Mouse (Mus musculus): ENCODE data around the gene Gm45140. TPM values are rescaled to one million over a fixed set of nuclear protein-coding genes. Genes with fewer than 3 reads are reported as not detected.
A peak's percentile ranks its signal among the peaks of the same experiment; 100 is the strongest.

The Gm45140 gene
- polyA plus RNA-seq, 1 experiment from 2014 or later: 3.3 TPM

- WGBS: 79% methylated on average over 6 of the region's 6 CpGs
These were observed 30.6 kb upstream of the Gm45140 start for GRCm38 (mm10) chr6:87866211-87866610.

GRCm38 (mm10) chr6:87857071-87857470 lies 21.5 kb upstream of the Gm45140 start:
- H3K9ac ChIP-seq: no peak overlapping the region
- no peak for DNase-seq
- H3K27ac ChIP-seq (ENCODE audit: low read depth): no peak overlapping the region
- H3K4me2 ChIP-seq: no peak overlapping the region
- H3K36me3 ChIP-seq (ENCODE audit: insufficient read depth): no peaks in the 10 kb centered on the region
- 44% methylated on average over 1 of the region's 1 CpGs for WGBS
- H3K9me3 ChIP-seq (ENCODE audit: low read depth, low read length): no peaks in the 10 kb centered on the region
- H3K4me1 ChIP-seq (ENCODE audit: insufficient read depth): no peaks in the 10 kb centered on the region
- no peaks in the 10 kb centered on the region for H3K27me3 ChIP-seq (ENCODE audit: insufficient read depth, low read length)
- no peak for TF ChIP-seq CTCF (IDR thresholded peaks at IDR 0.05; ENCODE audit: low read depth)
- ATAC-seq (ENCODE audit: insufficient read depth): no peak
- no peak overlapping the region for H3K4me3 ChIP-seq (ENCODE audit: low read depth, low read length)

More at GRCm38 (mm10) chr6:87866211-87866610, 30.6 kb upstream of the Gm45140 start:
- Histone ChIP-seq H3K9ac (no peak overlapping the region), H3K36me3 (ENCODE audit: insufficient read depth) (no peaks in the 10 kb centered on the region), H3K4me3 (ENCODE audit: low read depth, low read length) (no peak overlapping the region), H3K27ac (ENCODE audit: low read depth) (no peak overlapping the region), H3K4me1 (ENCODE audit: insufficient read depth) (no peaks in the 10 kb centered on the region), H3K4me2 (no peak overlapping the region), H3K27me3 (ENCODE audit: insufficient read depth, low read length) (no peaks in the 10 kb centered on the region), H3K9me3 (ENCODE audit: low read depth, low read length) (no peaks in the 10 kb centered on the region)
- DNase-seq (no peak), ATAC-seq (ENCODE audit: insufficient read depth) (no peak)
- TF ChIP-seq CTCF (IDR thresholded peaks at IDR 0.05; ENCODE audit: low read depth): no peak

- DNase-seq: no peak
- Histone ChIP-seq H3K4me2 (no peak overlapping the region), H3K27ac (ENCODE audit: low read depth) (no peak overlapping the region), H3K27me3 (ENCODE audit: insufficient read depth, low read length) (no peaks in the 10 kb centered on the region), H3K9me3 (ENCODE audit: low read depth, low read length) (no peaks in the 10 kb centered on the region), H3K36me3 (ENCODE audit: insufficient read depth) (peaks cover 5% of the 10 kb centered on the region; the same call in 1 of the 2 replicates), H3K4me3 (ENCODE audit: low read depth, low read length) (no peak overlapping the region), H3K4me1 (ENCODE audit: insufficient read depth) (0 out of 2 replicates have a peak, but pooled peaks cover 4% of the 10 kb centered on the region), H3K9ac (no peak overlapping the region)
- TF ChIP-seq CTCF (IDR thresholded peaks at IDR 0.05; ENCODE audit: low read depth): no peak
- ATAC-seq (ENCODE audit: insufficient read depth): no peak
- WGBS: 78% methylated on average over 4 of the region's 4 CpGs
These were observed 17.9 kb upstream of the Gm45140 start for GRCm38 (mm10) chr6:87853446-87853845.

GRCm38 (mm10) chr6:87851871-87852270 lies 16.3 kb upstream of the Gm45140 start:
- no peak for TF ChIP-seq CTCF (IDR thresholded peaks at IDR 0.05; ENCODE audit: low read depth)
- H3K4me2 ChIP-seq: peak overlapping the region; percentile 87; the same call in 1 of the 2 replicates

GRCm38 (mm10) chr6:87850900-87851614 lies 15.5 kb upstream of the Gm45140 start, which contains the start of gene Cnbp:
Cnbp (minus strand) TSS chr6:87851106.
- H3K27me3 ChIP-seq (ENCODE audit: insufficient read depth, low read length): no peaks in the 10 kb centered on the region
- peak within 1 kb of the TSS; percentile 100 for H3K9ac ChIP-seq
- ATAC-seq (ENCODE audit: insufficient read depth): peak; percentile 99
- WGBS: 1% methylated on average over 55 of the region's 55 CpGs
- H3K9me3 ChIP-seq (ENCODE audit: low read depth, low read length): no peaks in the 10 kb centered on the region
- no peak for TF ChIP-seq CTCF (IDR thresholded peaks at IDR 0.05; ENCODE audit: low read depth)
- peak within 1 kb of the TSS; percentile 87 for H3K4me2 ChIP-seq
- peak within 1 kb of the TSS; percentile 94 for H3K27ac ChIP-seq (ENCODE audit: low read depth)
- peaks cover 18% of the 10 kb centered on the region for H3K36me3 ChIP-seq (ENCODE audit: insufficient read depth)
- H3K4me3 ChIP-seq (ENCODE audit: low read depth, low read length): peak within 1 kb of the TSS; percentile 100
- DNase-seq: peak; percentile 99
- H3K4me1 ChIP-seq (ENCODE audit: insufficient read depth): 0 out of 2 replicates have a peak, but pooled peaks cover 4% of the 10 kb centered on the region

More at GRCm38 (mm10) chr6:87851871-87852270, 16.3 kb upstream of the Gm45140 start:
- Histone ChIP-seq H3K9ac (no peak overlapping the region), H3K4me1 (ENCODE audit: insufficient read depth) (0 out of 2 replicates have a peak, but pooled peaks cover 4% of the 10 kb centered on the region), H3K36me3 (ENCODE audit: insufficient read depth) (peaks cover 13% of the 10 kb centered on the region), H3K27ac (ENCODE audit: low read depth) (no peak overlapping the region), H3K4me3 (ENCODE audit: low read depth, low read length) (no peak overlapping the region), H3K9me3 (ENCODE audit: low read depth, low read length) (no peaks in the 10 kb centered on the region), H3K27me3 (ENCODE audit: insufficient read depth, low read length) (no peaks in the 10 kb centered on the region)
- ATAC-seq (ENCODE audit: insufficient read depth) (no peak), DNase-seq (no peak)
- WGBS: 74% methylated on average over 6 of the region's 6 CpGs

- under 1% methylated on average over 73 of the region's 73 CpGs for WGBS
- Histone ChIP-seq H3K36me3 (ENCODE audit: insufficient read depth) (peaks cover 26% of the 10 kb centered on the region), H3K9me3 (ENCODE audit: low read depth, low read length) (no peaks in the 10 kb centered on the region), H3K4me2 (peak overlapping the region; percentile 87), H3K4me3 (ENCODE audit: low read depth, low read length) (peak overlapping the region; percentile 100), H3K4me1 (ENCODE audit: insufficient read depth) (0 out of 2 replicates have a peak, but pooled peaks cover 4% of the 10 kb centered on the region), H3K9ac (peak overlapping the region; percentile 100), H3K27me3 (ENCODE audit: insufficient read depth, low read length) (no peaks in the 10 kb centered on the region), H3K27ac (ENCODE audit: low read depth) (peak overlapping the region; percentile 94)
- DNase-seq (peak; percentile 65), ATAC-seq (ENCODE audit: insufficient read depth) (peak; percentile 76)
- TF ChIP-seq CTCF (IDR thresholded peaks at IDR 0.05; ENCODE audit: low read depth): no peak
These were observed 14.7 kb upstream of the Gm45140 start for GRCm38 (mm10) chr6:87850155-87850899.

GRCm38 (mm10) chr6:87849780-87850154 lies 14.2 kb upstream of the Gm45140 start:
- peak overlapping the region; percentile 100 for H3K9ac ChIP-seq
- H3K4me2 ChIP-seq: peak overlapping the region; percentile 87
- H3K27ac ChIP-seq (ENCODE audit: low read depth): peak overlapping the region; percentile 94; the same call in 1 of the 2 replicates
- peak; percentile 58 for DNase-seq
- H3K27me3 ChIP-seq (ENCODE audit: insufficient read depth, low read length): no peaks in the 10 kb centered on the region
- H3K36me3 ChIP-seq (ENCODE audit: insufficient read depth): peaks cover 31% of the 10 kb centered on the region
- peak overlapping the region; percentile 100 for H3K4me3 ChIP-seq (ENCODE audit: low read depth, low read length)
- 0% methylated on average over 8 of the region's 8 CpGs for WGBS
- no peak for TF ChIP-seq CTCF (IDR thresholded peaks at IDR 0.05; ENCODE audit: low read depth)
- H3K9me3 ChIP-seq (ENCODE audit: low read depth, low read length): no peaks in the 10 kb centered on the region
- H3K4me1 ChIP-seq (ENCODE audit: insufficient read depth): 0 out of 2 replicates have a peak, but pooled peaks cover 4% of the 10 kb centered on the region
- no peak for ATAC-seq (ENCODE audit: insufficient read depth)

All from lung, embryonic 14.5 days (tissue).